ENCODE assay signal across 13 mouse cellular contexts in the genomic region with DNA sequence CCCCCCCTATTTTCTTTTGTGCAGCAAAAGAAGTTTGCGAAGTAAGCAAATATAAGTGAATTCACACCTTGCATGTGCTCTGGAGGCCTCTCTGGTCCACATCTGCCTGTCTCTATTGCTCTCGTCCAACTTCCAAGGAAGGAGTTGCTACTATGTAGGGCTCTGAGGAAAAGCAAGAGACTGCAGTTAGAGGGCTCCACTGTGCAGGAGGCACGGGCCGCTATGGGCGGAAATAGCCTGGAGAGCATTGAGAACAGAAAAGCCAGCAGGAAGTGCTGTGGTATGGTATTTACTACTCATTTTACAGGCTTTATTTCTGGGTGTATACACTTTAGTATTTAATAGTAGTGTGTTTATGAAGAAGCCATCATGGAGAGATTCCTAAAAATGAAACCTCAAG.
"Had no signal": no experiment of that assay in that cellular context is flagged by ENCODE, and none has a peak within 500 bp of the region (broad histone marks: within the 10 kb centered on the region; RNA-seq: fewer than 3 reads in every experiment).

No protein-coding gene starts in this region.

- H3K9ac ChIP-seq: liver, embryonic 14.5 days; lung, embryonic 15.5 days; midbrain, embryonic 15.5 days; neural tube, embryonic 13.5 days had no signal

- H3K9me3 ChIP-seq: lung, embryonic 15.5 days; midbrain, embryonic 10.5 days; midbrain, embryonic 15.5 days; neural tube, embryonic 13.5 days had no signal

- H3K36me3 ChIP-seq: lung, embryonic 15.5 days; midbrain, embryonic 10.5 days; midbrain, embryonic 15.5 days; neural tube, embryonic 13.5 days had no signal

- DNase-seq: kidney, adult 11 months; kidney, postnatal 25 days; liver; retina, postnatal 1 day; right cerebral cortex, postnatal 4 days; spleen, adult 18-20 months; thymus, adult 2 months; thymus, postnatal 25 days had no signal

- ATAC-seq: midbrain, embryonic 15.5 days had no signal

- H3K4me3 ChIP-seq: lung, embryonic 15.5 days; midbrain, embryonic 10.5 days; midbrain, embryonic 15.5 days; neural tube, embryonic 13.5 days had no signal

- H3K27ac ChIP-seq: liver, embryonic 14.5 days; lung, embryonic 15.5 days; midbrain, embryonic 10.5 days; midbrain, embryonic 15.5 days; neural tube, embryonic 13.5 days had no signal

- H3K27me3 ChIP-seq: lung, embryonic 15.5 days; neural tube, embryonic 13.5 days had no signal

- H3K4me2 ChIP-seq: lung, embryonic 15.5 days; midbrain, embryonic 15.5 days; neural tube, embryonic 13.5 days had no signal
